Mouse (Mus musculus): ENCODE data around the gene Pdik1l. TPM values are rescaled to one million over a fixed set of nuclear protein-coding genes. Genes with fewer than 3 reads are reported as not detected.

Pdik1l gene
- polyA plus RNA-seq, 1 experiment from 2014 or later = 10.0 TPM

- no peaks in the 10 kb centered on the region for H3K9me3 ChIP-seq (ENCODE audit: low read length)
- no peak overlapping the region for H3K27ac ChIP-seq (ENCODE audit: low read length)
- no peaks in the 10 kb centered on the region for H3K4me1 ChIP-seq (ENCODE audit: insufficient read depth, low read depth, low read length)
- no peak for DNase-seq (ENCODE audit: low spot score)
- no peaks in the 10 kb centered on the region for H3K27me3 ChIP-seq (replicated peaks; ENCODE audit: insufficient read depth, low read length)
- 58% methylated on average over 3 of the region's 3 CpGs for WGBS
- no peak overlapping the region for H3K4me3 ChIP-seq (ENCODE audit: low read depth, low read length)
- no peak overlapping the region for H3K4me2 ChIP-seq (replicated peaks; ENCODE audit: low read depth, low read length)
- no peaks in the 10 kb centered on the region for H3K36me3 ChIP-seq (ENCODE audit: insufficient read depth, low read length)
- no peak overlapping the region for H3K9ac ChIP-seq (replicated peaks; ENCODE audit: low read depth)
- no peak for ATAC-seq
- TF ChIP-seq CTCF (IDR thresholded peaks at IDR 0.05) = peak; percentile 37; the same call in 1 of the 2 replicates
- no peak for TF ChIP-seq EP300 (IDR thresholded peaks at IDR 0.05)
Measured at GRCm38 (mm10) chr4:134321524-134321923, 33.8 kb upstream of the Pdik1l start.

DNA sequence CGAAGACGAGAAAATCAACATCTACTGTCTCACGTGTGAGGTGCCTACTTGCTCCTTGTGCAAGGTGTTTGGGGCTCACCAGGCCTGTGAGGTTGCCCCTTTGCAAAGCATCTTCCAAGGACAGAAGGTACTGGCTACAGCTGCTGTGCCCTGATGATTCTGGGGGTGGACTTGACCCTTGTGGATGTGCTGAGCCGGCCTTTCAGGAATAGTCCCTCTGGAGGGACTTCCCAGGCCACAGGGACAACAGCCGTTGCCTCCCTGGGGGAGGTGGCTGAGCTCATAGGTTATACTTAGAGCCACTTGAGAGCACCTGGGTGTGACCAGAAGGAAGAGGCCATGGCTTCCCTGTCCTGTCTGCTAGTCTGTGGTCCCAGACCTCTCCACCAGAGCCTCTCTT lies 32.0 kb upstream of the Pdik1l start:
- no peak overlapping the region for H3K9ac ChIP-seq (replicated peaks; ENCODE audit: low read depth)
- H3K4me3 ChIP-seq (ENCODE audit: low read depth, low read length) = no peak overlapping the region
- no peaks in the 10 kb centered on the region for H3K27me3 ChIP-seq (replicated peaks; ENCODE audit: insufficient read depth, low read length)
- no peak for ATAC-seq
- no peak for DNase-seq (ENCODE audit: low spot score)
- H3K9me3 ChIP-seq (ENCODE audit: low read length) = no peaks in the 10 kb centered on the region
- H3K27ac ChIP-seq (ENCODE audit: low read length) = no peak overlapping the region
- no peak for TF ChIP-seq CTCF (IDR thresholded peaks at IDR 0.05)
- TF ChIP-seq EP300 (IDR thresholded peaks at IDR 0.05) = no peak
- no peaks in the 10 kb centered on the region for H3K36me3 ChIP-seq (ENCODE audit: insufficient read depth, low read length)
- 73% methylated on average over 5 of the region's 5 CpGs for WGBS
- no peaks in the 10 kb centered on the region for H3K4me1 ChIP-seq (ENCODE audit: insufficient read depth, low read depth, low read length)
- no peak overlapping the region for H3K4me2 ChIP-seq (replicated peaks; ENCODE audit: low read depth, low read length)

- H3K27ac ChIP-seq (ENCODE audit: low read length) = no peak overlapping the region
- no peak overlapping the region for H3K4me2 ChIP-seq (replicated peaks; ENCODE audit: low read depth, low read length)
- H3K9me3 ChIP-seq (ENCODE audit: low read length) = no peaks in the 10 kb centered on the region
- ATAC-seq = no peak
- TF ChIP-seq CTCF (IDR thresholded peaks at IDR 0.05) = no peak
- no peak for TF ChIP-seq EP300 (IDR thresholded peaks at IDR 0.05)
- H3K36me3 ChIP-seq (ENCODE audit: insufficient read depth, low read length) = no peaks in the 10 kb centered on the region
- DNase-seq (ENCODE audit: low spot score) = no peak
- no peaks in the 10 kb centered on the region for H3K27me3 ChIP-seq (replicated peaks; ENCODE audit: insufficient read depth, low read length)
- no peak overlapping the region for H3K4me3 ChIP-seq (ENCODE audit: low read depth, low read length)
- no peak overlapping the region for H3K9ac ChIP-seq (replicated peaks; ENCODE audit: low read depth)
- no peaks in the 10 kb centered on the region for H3K4me1 ChIP-seq (ENCODE audit: insufficient read depth, low read depth, low read length)
- 86% methylated on average over 5 of the region's 5 CpGs for WGBS
Measured at GRCm38 (mm10) chr4:134319074-134319473, 31.4 kb upstream of the Pdik1l start.

GRCm38 (mm10) chr4:134316390-134316789 lies 28.7 kb upstream of the Pdik1l start:
- H3K4me2 ChIP-seq (replicated peaks; ENCODE audit: low read depth, low read length) = no peak overlapping the region
- TF ChIP-seq EP300 (IDR thresholded peaks at IDR 0.05) (no peak), CTCF (IDR thresholded peaks at IDR 0.05) (no peak)
- ATAC-seq (peak; percentile 38; the same call in 1 of the 2 replicates), DNase-seq (ENCODE audit: low spot score) (peak; percentile 26)
- no peaks in the 10 kb centered on the region for H3K9me3 ChIP-seq (ENCODE audit: low read length)
- 51% methylated on average over 15 of the region's 16 CpGs for WGBS
- H3K9ac ChIP-seq (replicated peaks; ENCODE audit: low read depth) = no peak overlapping the region
- no peak overlapping the region for H3K27ac ChIP-seq (ENCODE audit: low read length)
- H3K4me1 ChIP-seq (ENCODE audit: insufficient read depth, low read depth, low read length) = no peaks in the 10 kb centered on the region
- H3K36me3 ChIP-seq (ENCODE audit: insufficient read depth, low read length) = no peaks in the 10 kb centered on the region
- H3K4me3 ChIP-seq (ENCODE audit: low read depth, low read length) = no peak overlapping the region
- H3K27me3 ChIP-seq (replicated peaks; ENCODE audit: insufficient read depth, low read length) = no peaks in the 10 kb centered on the region

GRCm38 (mm10) chr4:134315470-134315869 lies 27.8 kb upstream of the Pdik1l start:
- no peak for TF ChIP-seq EP300 (IDR thresholded peaks at IDR 0.05)
- TF ChIP-seq CTCF (IDR thresholded peaks at IDR 0.05) = no peak
- Histone ChIP-seq H3K27me3 (replicated peaks; ENCODE audit: insufficient read depth, low read length) (no peaks in the 10 kb centered on the region), H3K36me3 (ENCODE audit: insufficient read depth, low read length) (no peaks in the 10 kb centered on the region), H3K4me2 (replicated peaks; ENCODE audit: low read depth, low read length) (no peak overlapping the region), H3K4me1 (ENCODE audit: insufficient read depth, low read depth, low read length) (no peaks in the 10 kb centered on the region), H3K9ac (replicated peaks; ENCODE audit: low read depth) (no peak overlapping the region), H3K9me3 (ENCODE audit: low read length) (no peaks in the 10 kb centered on the region), H3K4me3 (ENCODE audit: low read depth, low read length) (no peak overlapping the region), H3K27ac (ENCODE audit: low read length) (no peak overlapping the region)
- no peak for ATAC-seq
- WGBS = 56% methylated on average over 9 of the region's 9 CpGs
- DNase-seq (ENCODE audit: low spot score) = no peak

DNA sequence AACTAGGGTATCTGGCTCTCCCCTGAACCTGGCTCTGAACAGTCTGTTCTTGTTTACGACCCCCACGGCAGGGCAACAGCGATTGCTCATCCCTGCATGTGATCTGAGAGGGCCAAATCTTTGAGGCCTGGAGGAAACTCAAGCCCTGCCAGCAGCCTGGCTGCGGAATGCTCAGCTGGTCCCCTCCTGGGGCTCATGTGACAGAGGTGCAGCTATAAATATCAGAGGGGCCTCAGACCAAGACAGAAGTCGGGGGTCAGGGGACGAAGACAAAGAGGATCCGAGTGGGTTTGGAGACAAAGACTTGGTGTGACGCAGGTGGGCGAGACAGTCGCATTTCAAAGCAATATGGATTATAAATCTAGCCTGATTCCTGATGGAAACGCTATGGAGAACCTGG lies 27.2 kb upstream of the Pdik1l start, which contains the start of gene Trim63:
TSS of gene Trim63 (plus strand) at position 245 of the 400 bp plus-strand sequence.
- no peak within 1 kb of the TSS for H3K4me2 ChIP-seq (replicated peaks; ENCODE audit: low read depth, low read length)
- H3K4me3 ChIP-seq (ENCODE audit: low read depth, low read length) = no peak within 1 kb of the TSS
- WGBS = 46% methylated on average over 11 of the region's 11 CpGs

More for the DNA sequence above, 27.2 kb upstream of the Pdik1l start, which contains the start of gene Trim63:
- Histone ChIP-seq H3K9me3 (ENCODE audit: low read length) (no peaks in the 10 kb centered on the region), H3K9ac (replicated peaks; ENCODE audit: low read depth) (no peak within 1 kb of the TSS), H3K27ac (ENCODE audit: low read length) (no peak within 1 kb of the TSS), H3K36me3 (ENCODE audit: insufficient read depth, low read length) (no peaks in the 10 kb centered on the region), H3K4me1 (ENCODE audit: insufficient read depth, low read depth, low read length) (no peaks in the 10 kb centered on the region), H3K27me3 (replicated peaks; ENCODE audit: insufficient read depth, low read length) (no peaks in the 10 kb centered on the region)
- no peak for ATAC-seq
- DNase-seq (ENCODE audit: low spot score) = no peak
- TF ChIP-seq EP300 (IDR thresholded peaks at IDR 0.05) (no peak), CTCF (IDR thresholded peaks at IDR 0.05) (no peak)
